Mouse (Mus musculus): ENCODE measurements around the gene Mto1. TPM values are rescaled to one million over a fixed set of nuclear protein-coding genes. Genes with fewer than 3 reads are reported as not detected.

Gene Mto1
- total and polyA plus RNA-seq, 3 experiments, result 13.8 to 22.9 (median 22.5) TPM

GRCm38 (mm10) chr9:78500386-78500785 lies 52.4 kb downstream of the Mto1 start:
- Histone ChIP-seq H3K79me2 (replicated peaks; ENCODE audit: control insufficient read depth, extremely low read depth, insufficient read depth, poor library complexity, severe bottlenecking) (peaks cover 15% of the 10 kb centered on the region), H3K4me2 (ENCODE audit: insufficient read depth, low read depth, poor library complexity, severe bottlenecking) (no peak overlapping the region), H3K27ac (ENCODE audit: insufficient read depth, low read depth) (no peak overlapping the region), H3K9ac (ENCODE audit: insufficient read depth, low read depth) (no peak overlapping the region), H3K4me1 (ENCODE audit: control insufficient read depth in 1 of 2, insufficient read depth in 2 of 2) (peaks cover 0 to 23% of the 10 kb centered on the region in 2 experiments; a peak in 2 of 4 replicates), H3K4me3 (replicated peaks in 1 of 3; ENCODE audit: low read depth in 2 of 3, low read length in 2 of 3, poor library complexity in 1 of 3) (no peak overlapping the region), H3K27me3 (replicated peaks) (no peaks in the 10 kb centered on the region), H3K9me3 (replicated peaks; ENCODE audit: low read length) (no peaks in the 10 kb centered on the region), H3K36me3 (replicated peaks in 1 of 2; ENCODE audit: control insufficient read depth in 1 of 2, insufficient read depth in 1 of 2, low read length in 1 of 2) (no peaks in the 10 kb centered on the region)
- no peak for DNase-seq (ENCODE audit: extremely low read depth)
- dilution Hi-C loops (cut with MboI; ENCODE audit: extremely low pct_ligation_motif_present, extremely low pct_unique_long_range_greater_than_20kb, low sequenced_read_pairs), result no loop called here
- in situ Hi-C loops (cut with MboI; ENCODE audit: low pct_ligation_motif_present, low pct_unique_long_range_greater_than_20kb, low sequenced_read_pairs), result no loop called here
- TF ChIP-seq HCFC1 (IDR thresholded peaks at IDR 0.05; ENCODE audit: low read depth, low read length) (no peak), POLR2A (IDR thresholded peaks at IDR 0.05; ENCODE audit: low read depth, low read length) (no peak), UBTF (IDR thresholded peaks at IDR 0.05; ENCODE audit: low read depth, low read length) (no peak), CHD1 (IDR thresholded peaks at IDR 0.05; ENCODE audit: low read depth, low read length) (no peak), MEF2A (IDR thresholded peaks at IDR 0.05; ENCODE audit: borderline replicate concordance, low read depth, low read length) (no peak), SMC3 (IDR thresholded peaks at IDR 0.05; ENCODE audit: low read depth, low read length) (no peak), ETS1 (conservative IDR thresholded peaks at IDR 0.05; ENCODE audit: low read depth, low read length) (no peak), USF2 (conservative IDR thresholded peaks at IDR 0.05; ENCODE audit: low read depth, low read length) (no peak), E2F4 (IDR thresholded peaks at IDR 0.05; ENCODE audit: insufficient replicate concordance, low read depth, low read length) (no peak), SIN3A (IDR thresholded peaks at IDR 0.05; ENCODE audit: low read length) (no peak), CHD2 (IDR thresholded peaks at IDR 0.05; ENCODE audit: low read length) (no peak), ZMIZ1 (IDR thresholded peaks at IDR 0.05; ENCODE audit: low read depth, low read length) (no peak), TBP (conservative IDR thresholded peaks at IDR 0.05; ENCODE audit: low read depth, low read length) (no peak), NELFE (IDR thresholded peaks at IDR 0.05; ENCODE audit: low read depth, low read length) (no peak), GABPA (IDR thresholded peaks at IDR 0.05; ENCODE audit: insufficient replicate concordance, low read depth, low read length) (no peak), JUN (IDR thresholded peaks at IDR 0.05; ENCODE audit: insufficient read depth, low read depth, low read length) (no peak)

- dilution Hi-C loops (cut with MboI; ENCODE audit: extremely low pct_ligation_motif_present, extremely low pct_unique_long_range_greater_than_20kb, low sequenced_read_pairs), result no loop called here
Measured at GRCm38 (mm10) chr9:78501284-78501683, 53.3 kb downstream of the Mto1 start.

More at GRCm38 (mm10) chr9:78501284-78501683, 53.3 kb downstream of the Mto1 start:
- Histone ChIP-seq H3K9me3 (replicated peaks; ENCODE audit: low read length) (no peaks in the 10 kb centered on the region), H3K27me3 (replicated peaks) (no peaks in the 10 kb centered on the region), H3K27ac (ENCODE audit: insufficient read depth, low read depth) (no peak overlapping the region), H3K79me2 (replicated peaks; ENCODE audit: control insufficient read depth, extremely low read depth, insufficient read depth, poor library complexity, severe bottlenecking) (peaks cover 19% of the 10 kb centered on the region), H3K4me1 (ENCODE audit: control insufficient read depth in 1 of 2, insufficient read depth in 2 of 2) (peaks cover 4 to 19% of the 10 kb centered on the region in 2 experiments), H3K36me3 (replicated peaks in 1 of 2; ENCODE audit: control insufficient read depth in 1 of 2, insufficient read depth in 1 of 2, low read length in 1 of 2) (no peaks in the 10 kb centered on the region), H3K4me2 (ENCODE audit: insufficient read depth, low read depth, poor library complexity, severe bottlenecking) (no peak overlapping the region), H3K4me3 (replicated peaks in 1 of 3; ENCODE audit: low read depth in 2 of 3, low read length in 2 of 3, poor library complexity in 1 of 3) (no peak overlapping the region), H3K9ac (ENCODE audit: insufficient read depth, low read depth) (no peak overlapping the region)
- DNase-seq (ENCODE audit: extremely low read depth), result no peak
- in situ Hi-C loops (cut with MboI; ENCODE audit: low pct_ligation_motif_present, low pct_unique_long_range_greater_than_20kb, low sequenced_read_pairs), result no loop called here
- TF ChIP-seq ELF1 (IDR thresholded peaks at IDR 0.05; ENCODE audit: low read depth, low read length), result no peak
- TF ChIP-seq CTCF (conservative IDR thresholded peaks at IDR 0.05 in 1 of 2, IDR thresholded peaks at IDR 0.05 in 1 of 2; ENCODE audit: low read depth in 2 of 2, low read length in 2 of 2), result peak in 1 of 2 experiments; percentile 19; a peak in 1 of 4 replicates
